Mouse (Mus musculus) stomach, postnatal 0 days (tissue): ENCODE measurements around the gene Nfkbil1.

Experiments
- CTCF ChIP-seq: IDR thresholded peaks from 2 replicates; pipeline ENCODE4 v1.5.1; 2016; ENCODE audit warnings: antibody characterized with exemption, low read depth, mild to moderate bottlenecking, moderate library complexity
- EP300 ChIP-seq: optimal IDR thresholded peaks from 2 replicates; pipeline ENCODE3; 2016; ENCODE audit warnings: antibody characterized with exemption

DNA sequence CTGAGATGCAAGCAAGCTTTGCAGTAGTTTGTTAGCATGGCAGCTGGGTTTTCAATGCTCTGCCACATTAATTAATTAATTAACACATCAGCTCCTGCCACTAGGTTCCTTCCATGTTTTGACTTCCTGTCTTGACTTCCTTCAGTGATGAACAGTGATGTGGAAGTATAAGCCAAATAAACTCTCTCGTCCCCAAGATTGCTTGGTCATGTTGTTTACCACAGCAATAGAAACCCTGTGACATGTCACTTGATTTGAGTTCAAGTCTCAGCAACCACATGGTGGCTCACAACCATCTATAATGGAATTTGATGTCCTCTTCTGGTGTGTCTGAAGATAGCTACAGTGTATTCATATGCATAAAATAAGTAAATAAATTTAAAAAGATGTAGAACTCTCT is 21.8 kb upstream of the Nfkbil1 start:
- no peak for TF ChIP-seq CTCF
- TF ChIP-seq EP300: no peak
